Mouse (Mus musculus): Measurements from ENCODE around the gene Filip1. TPM values are rescaled to one million over a fixed set of nuclear protein-coding genes. Genes with fewer than 3 reads are reported as not detected.

The Filip1 gene
- polyA plus RNA-seq, 1 experiment, result 1.1 TPM

GRCm38 (mm10) chr9:79885244-79886210 is 127.1 kb downstream of the Filip1 start:
- no peaks in the 10 kb centered on the region for H3K4me1 ChIP-seq (ENCODE audit: control insufficient read depth, insufficient read depth, insufficient read length)
- no peak overlapping the region for H3K4me3 ChIP-seq (ENCODE audit: extremely low read depth, insufficient read depth, insufficient read length)
- WGBS, result 81% methylated on average over 11 of the region's 11 CpGs
- no peaks in the 10 kb centered on the region for H3K36me3 ChIP-seq (ENCODE audit: control insufficient read depth, insufficient read depth, low read length)
- DNase-seq (ENCODE audit: low read depth in 1 of 2, low spot score in 2 of 2), result no peak
- no peak overlapping the region; the same call in 1 of the 2 replicates for H3K27ac ChIP-seq (ENCODE audit: insufficient read depth, low read length)
- no peaks in the 10 kb centered on the region for H3K27me3 ChIP-seq (ENCODE audit: control insufficient read depth, insufficient read depth, low read length)
- TF ChIP-seq POLR2A (IDR thresholded peaks at IDR 0.05; ENCODE audit: low read depth, low read length) (no peak), CTCF (IDR thresholded peaks at IDR 0.05; ENCODE audit: extremely low read depth, insufficient read depth, insufficient read length, insufficient replicate concordance) (no peak)

GRCm38 (mm10) chr9:79883139-79883538 is 129.5 kb downstream of the Filip1 start:
- Histone ChIP-seq H3K4me1 (ENCODE audit: control insufficient read depth, insufficient read depth, insufficient read length) (no peaks in the 10 kb centered on the region), H3K27ac (ENCODE audit: insufficient read depth, low read length) (no peak overlapping the region), H3K4me3 (ENCODE audit: extremely low read depth, insufficient read depth, insufficient read length) (no peak overlapping the region), H3K27me3 (ENCODE audit: control insufficient read depth, insufficient read depth, low read length) (no peaks in the 10 kb centered on the region), H3K36me3 (ENCODE audit: control insufficient read depth, insufficient read depth, low read length) (no peaks in the 10 kb centered on the region)
- no peak for TF ChIP-seq POLR2A (IDR thresholded peaks at IDR 0.05; ENCODE audit: low read depth, low read length)
- TF ChIP-seq CTCF (IDR thresholded peaks at IDR 0.05; ENCODE audit: extremely low read depth, insufficient read depth, insufficient read length, insufficient replicate concordance), result no peak
- WGBS, result 84% methylated on average over 2 of the region's 2 CpGs
- DNase-seq (ENCODE audit: low read depth in 1 of 2, low spot score in 2 of 2), result no peak

GRCm38 (mm10) chr9:79880031-79880430 is 132.6 kb downstream of the Filip1 start:
- 87% methylated on average over 7 of the region's 7 CpGs for WGBS
- no peak for DNase-seq (ENCODE audit: low read depth in 1 of 2, low spot score in 2 of 2)
- TF ChIP-seq CTCF (IDR thresholded peaks at IDR 0.05; ENCODE audit: extremely low read depth, insufficient read depth, insufficient read length, insufficient replicate concordance) (no peak), POLR2A (IDR thresholded peaks at IDR 0.05; ENCODE audit: low read depth, low read length) (no peak)
- Histone ChIP-seq H3K36me3 (ENCODE audit: control insufficient read depth, insufficient read depth, low read length) (no peaks in the 10 kb centered on the region), H3K4me3 (ENCODE audit: extremely low read depth, insufficient read depth, insufficient read length) (no peak overlapping the region), H3K27me3 (ENCODE audit: control insufficient read depth, insufficient read depth, low read length) (no peaks in the 10 kb centered on the region), H3K27ac (ENCODE audit: insufficient read depth, low read length) (no peak overlapping the region), H3K4me1 (ENCODE audit: control insufficient read depth, insufficient read depth, insufficient read length) (no peaks in the 10 kb centered on the region)

- no peak for DNase-seq (ENCODE audit: low read depth in 1 of 2, low spot score in 2 of 2)
- no peaks in the 10 kb centered on the region for H3K36me3 ChIP-seq (ENCODE audit: control insufficient read depth, insufficient read depth, low read length)
- no peak overlapping the region for H3K4me3 ChIP-seq (ENCODE audit: extremely low read depth, insufficient read depth, insufficient read length)
- H3K4me1 ChIP-seq (ENCODE audit: control insufficient read depth, insufficient read depth, insufficient read length), result no peaks in the 10 kb centered on the region
- WGBS, result 67% methylated on average over 20 of the region's 20 CpGs
- TF ChIP-seq CTCF (IDR thresholded peaks at IDR 0.05; ENCODE audit: extremely low read depth, insufficient read depth, insufficient read length, insufficient replicate concordance), result no peak
- TF ChIP-seq POLR2A (IDR thresholded peaks at IDR 0.05; ENCODE audit: low read depth, low read length), result no peak
- no peaks in the 10 kb centered on the region for H3K27me3 ChIP-seq (ENCODE audit: control insufficient read depth, insufficient read depth, low read length)
- no peak overlapping the region for H3K27ac ChIP-seq (ENCODE audit: insufficient read depth, low read length)
Observed at GRCm38 (mm10) chr9:79875522-79876131, 137.0 kb downstream of the Filip1 start.

- no peak for DNase-seq (ENCODE audit: low read depth in 1 of 2, low spot score in 2 of 2)
- H3K27ac ChIP-seq (ENCODE audit: insufficient read depth, low read length), result no peak overlapping the region
Observed at GRCm38 (mm10) chr9:79872598-79872997, 140.1 kb downstream of the Filip1 start.

GRCm38 (mm10) chr9:79869512-79869911 is 143.1 kb downstream of the Filip1 start:
- Histone ChIP-seq H3K27ac (ENCODE audit: insufficient read depth, low read length) (no peak overlapping the region), H3K4me1 (ENCODE audit: control insufficient read depth, insufficient read depth, insufficient read length) (no peaks in the 10 kb centered on the region), H3K36me3 (ENCODE audit: control insufficient read depth, insufficient read depth, low read length) (no peaks in the 10 kb centered on the region), H3K4me3 (ENCODE audit: extremely low read depth, insufficient read depth, insufficient read length) (no peak overlapping the region), H3K27me3 (ENCODE audit: control insufficient read depth, insufficient read depth, low read length) (no peaks in the 10 kb centered on the region)
- WGBS, result 88% methylated on average over 5 of the region's 5 CpGs
- DNase-seq (ENCODE audit: low read depth in 1 of 2, low spot score in 2 of 2), result no peak
- TF ChIP-seq POLR2A (IDR thresholded peaks at IDR 0.05; ENCODE audit: low read depth, low read length) (no peak), CTCF (IDR thresholded peaks at IDR 0.05; ENCODE audit: extremely low read depth, insufficient read depth, insufficient read length, insufficient replicate concordance) (no peak)

More at GRCm38 (mm10) chr9:79872598-79872997, 140.1 kb downstream of the Filip1 start:
- no peak for TF ChIP-seq POLR2A (IDR thresholded peaks at IDR 0.05; ENCODE audit: low read depth, low read length)
- TF ChIP-seq CTCF (IDR thresholded peaks at IDR 0.05; ENCODE audit: extremely low read depth, insufficient read depth, insufficient read length, insufficient replicate concordance), result no peak
- 63% methylated on average over 2 of the region's 2 CpGs for WGBS
- no peaks in the 10 kb centered on the region for H3K36me3 ChIP-seq (ENCODE audit: control insufficient read depth, insufficient read depth, low read length)
- no peak overlapping the region for H3K4me3 ChIP-seq (ENCODE audit: extremely low read depth, insufficient read depth, insufficient read length)
- H3K27me3 ChIP-seq (ENCODE audit: control insufficient read depth, insufficient read depth, low read length), result no peaks in the 10 kb centered on the region
- no peaks in the 10 kb centered on the region for H3K4me1 ChIP-seq (ENCODE audit: control insufficient read depth, insufficient read depth, insufficient read length)

Measured in spleen, adult 2 months (tissue).